Mouse (Mus musculus): ENCODE results near the gene Hoxc10. TPM values are rescaled to one million over a fixed set of nuclear protein-coding genes. Genes with fewer than 3 reads are reported as not detected.

Hoxc10 gene
- polyA plus RNA-seq, 1 experiment from 2014 or later = not detected

GRCm38 (mm10) chr15:103005308-103005707, 38.7 kb downstream of the Hoxc10 start:
- H3K9me3 ChIP-seq (ENCODE audit: control insufficient read depth, low read length) = no peaks in the 10 kb centered on the region
- ATAC-seq (ENCODE audit: low read depth) = no peak
- under 1% methylated on average over 16 of the region's 17 CpGs for WGBS
- H3K36me3 ChIP-seq (ENCODE audit: control insufficient read depth, insufficient read depth, low read length) = no peaks in the 10 kb centered on the region
- no peak for DNase-seq (ENCODE audit: low spot score)
- peaks cover 100% of the 10 kb centered on the region for H3K27me3 ChIP-seq (replicated peaks; ENCODE audit: control insufficient read depth, insufficient read depth, low read length)
- no peak overlapping the region for H3K4me2 ChIP-seq (ENCODE audit: low read depth, low read length)
- no peak overlapping the region for H3K9ac ChIP-seq (ENCODE audit: low read depth, low read length)
- H3K4me1 ChIP-seq (ENCODE audit: control insufficient read depth, insufficient read depth, low read length) = 0 out of 2 replicates have a peak, but pooled peaks cover 2% of the 10 kb centered on the region
- H3K27ac ChIP-seq (replicated peaks; ENCODE audit: low read depth, low read length) = no peak overlapping the region
- H3K4me3 ChIP-seq (ENCODE audit: low read depth, low read length) = no peak overlapping the region

GRCm38 (mm10) chr15:103005797-103006196, 39.2 kb downstream of the Hoxc10 start:
- Histone ChIP-seq H3K4me2 (ENCODE audit: low read depth, low read length) (no peak overlapping the region), H3K27me3 (replicated peaks; ENCODE audit: control insufficient read depth, insufficient read depth, low read length) (peaks cover 100% of the 10 kb centered on the region), H3K4me3 (ENCODE audit: low read depth, low read length) (no peak overlapping the region), H3K9ac (ENCODE audit: low read depth, low read length) (no peak overlapping the region), H3K9me3 (ENCODE audit: control insufficient read depth, low read length) (no peaks in the 10 kb centered on the region), H3K4me1 (ENCODE audit: control insufficient read depth, insufficient read depth, low read length) (no peaks in the 10 kb centered on the region), H3K27ac (replicated peaks; ENCODE audit: low read depth, low read length) (no peak overlapping the region), H3K36me3 (ENCODE audit: control insufficient read depth, insufficient read depth, low read length) (no peaks in the 10 kb centered on the region)
- ATAC-seq (ENCODE audit: low read depth) (no peak), DNase-seq (ENCODE audit: low spot score) (no peak)
- WGBS = 3% methylated on average over 5 of the region's 5 CpGs

- Histone ChIP-seq H3K27ac (replicated peaks; ENCODE audit: low read depth, low read length) (no peak overlapping the region), H3K4me3 (ENCODE audit: low read depth, low read length) (no peak overlapping the region), H3K4me1 (ENCODE audit: control insufficient read depth, insufficient read depth, low read length) (no peaks in the 10 kb centered on the region), H3K9me3 (ENCODE audit: control insufficient read depth, low read length) (no peaks in the 10 kb centered on the region), H3K27me3 (replicated peaks; ENCODE audit: control insufficient read depth, insufficient read depth, low read length) (peaks cover 100% of the 10 kb centered on the region), H3K9ac (ENCODE audit: low read depth, low read length) (no peak overlapping the region), H3K36me3 (ENCODE audit: control insufficient read depth, insufficient read depth, low read length) (no peaks in the 10 kb centered on the region), H3K4me2 (ENCODE audit: low read depth, low read length) (no peak overlapping the region)
- no peak for DNase-seq (ENCODE audit: low spot score)
- WGBS = 21% methylated on average over 1 of the region's 1 CpGs
- ATAC-seq (ENCODE audit: low read depth) = no peak
Measured at GRCm38 (mm10) chr15:103006326-103006725, 39.7 kb downstream of the Hoxc10 start.

GRCm38 (mm10) chr15:103009265-103010111, 42.9 kb downstream of the Hoxc10 start:
- no peak overlapping the region for H3K4me3 ChIP-seq (ENCODE audit: low read depth, low read length)
- H3K9ac ChIP-seq (ENCODE audit: low read depth, low read length) = no peak overlapping the region
- DNase-seq (ENCODE audit: low spot score) (no peak), ATAC-seq (ENCODE audit: low read depth) (no peak)
- H3K36me3 ChIP-seq (ENCODE audit: control insufficient read depth, insufficient read depth, low read length) = no peaks in the 10 kb centered on the region
- peaks cover 100% of the 10 kb centered on the region for H3K27me3 ChIP-seq (replicated peaks; ENCODE audit: control insufficient read depth, insufficient read depth, low read length)
- no peak overlapping the region for H3K4me2 ChIP-seq (ENCODE audit: low read depth, low read length)
- no peaks in the 10 kb centered on the region for H3K4me1 ChIP-seq (ENCODE audit: control insufficient read depth, insufficient read depth, low read length)
- no peak overlapping the region for H3K27ac ChIP-seq (replicated peaks; ENCODE audit: low read depth, low read length)
- WGBS = 1% methylated on average over 27 of the region's 27 CpGs
- H3K9me3 ChIP-seq (ENCODE audit: control insufficient read depth, low read length) = no peaks in the 10 kb centered on the region

- Histone ChIP-seq H3K27me3 (replicated peaks; ENCODE audit: control insufficient read depth, insufficient read depth, low read length) (peaks cover 100% of the 10 kb centered on the region), H3K4me3 (ENCODE audit: low read depth, low read length) (no peak overlapping the region), H3K9me3 (ENCODE audit: control insufficient read depth, low read length) (no peaks in the 10 kb centered on the region), H3K27ac (replicated peaks; ENCODE audit: low read depth, low read length) (no peak overlapping the region), H3K36me3 (ENCODE audit: control insufficient read depth, insufficient read depth, low read length) (no peaks in the 10 kb centered on the region), H3K4me2 (ENCODE audit: low read depth, low read length) (no peak overlapping the region), H3K9ac (ENCODE audit: low read depth, low read length) (no peak overlapping the region), H3K4me1 (ENCODE audit: control insufficient read depth, insufficient read depth, low read length) (no peaks in the 10 kb centered on the region)
- 3% methylated on average over 31 of the region's 31 CpGs for WGBS
- DNase-seq (ENCODE audit: low spot score) (no peak), ATAC-seq (ENCODE audit: low read depth) (no peak)
Measured at GRCm38 (mm10) chr15:103010112-103010846, 43.7 kb downstream of the Hoxc10 start.

- Histone ChIP-seq H3K36me3 (ENCODE audit: control insufficient read depth, insufficient read depth, low read length) (no peaks in the 10 kb centered on the region), H3K9me3 (ENCODE audit: control insufficient read depth, low read length) (no peaks in the 10 kb centered on the region), H3K4me3 (ENCODE audit: low read depth, low read length) (peak overlapping the region; percentile 5; the same call in 1 of the 2 replicates), H3K4me1 (ENCODE audit: control insufficient read depth, insufficient read depth, low read length) (no peaks in the 10 kb centered on the region), H3K9ac (ENCODE audit: low read depth, low read length) (no peak overlapping the region), H3K27ac (replicated peaks; ENCODE audit: low read depth, low read length) (no peak overlapping the region), H3K27me3 (replicated peaks; ENCODE audit: control insufficient read depth, insufficient read depth, low read length) (peaks cover 100% of the 10 kb centered on the region), H3K4me2 (ENCODE audit: low read depth, low read length) (no peak overlapping the region)
- 5% methylated on average over 28 of the region's 28 CpGs for WGBS
- DNase-seq (ENCODE audit: low spot score) (no peak), ATAC-seq (ENCODE audit: low read depth) (no peak)
Measured at GRCm38 (mm10) chr15:103010847-103011555, 44.4 kb downstream of the Hoxc10 start.

GRCm38 (mm10) chr15:103011928-103012486, 45.4 kb downstream of the Hoxc10 start:
- no peaks in the 10 kb centered on the region for H3K9me3 ChIP-seq (ENCODE audit: control insufficient read depth, low read length)
- H3K27ac ChIP-seq (replicated peaks; ENCODE audit: low read depth, low read length) = no peak overlapping the region
- H3K4me3 ChIP-seq (ENCODE audit: low read depth, low read length) = no peak overlapping the region
- H3K36me3 ChIP-seq (ENCODE audit: control insufficient read depth, insufficient read depth, low read length) = no peaks in the 10 kb centered on the region
- no peak for DNase-seq (ENCODE audit: low spot score)
- 4% methylated on average over 26 of the region's 26 CpGs for WGBS
- 0 out of 2 replicates have a peak overlapping the region, but pooled peaks have one; percentile 0 for H3K9ac ChIP-seq (ENCODE audit: low read depth, low read length)
- no peak for ATAC-seq (ENCODE audit: low read depth)
- peaks cover 100% of the 10 kb centered on the region for H3K27me3 ChIP-seq (replicated peaks; ENCODE audit: control insufficient read depth, insufficient read depth, low read length)
- H3K4me2 ChIP-seq (ENCODE audit: low read depth, low read length) = peak overlapping the region; percentile 15; the same call in 1 of the 2 replicates
- H3K4me1 ChIP-seq (ENCODE audit: control insufficient read depth, insufficient read depth, low read length) = no peaks in the 10 kb centered on the region

Data from embryonic facial prominence, embryonic 14.5 days (tissue).